Mouse (Mus musculus): Measurements from ENCODE around the gene Sdk1.

DNA sequence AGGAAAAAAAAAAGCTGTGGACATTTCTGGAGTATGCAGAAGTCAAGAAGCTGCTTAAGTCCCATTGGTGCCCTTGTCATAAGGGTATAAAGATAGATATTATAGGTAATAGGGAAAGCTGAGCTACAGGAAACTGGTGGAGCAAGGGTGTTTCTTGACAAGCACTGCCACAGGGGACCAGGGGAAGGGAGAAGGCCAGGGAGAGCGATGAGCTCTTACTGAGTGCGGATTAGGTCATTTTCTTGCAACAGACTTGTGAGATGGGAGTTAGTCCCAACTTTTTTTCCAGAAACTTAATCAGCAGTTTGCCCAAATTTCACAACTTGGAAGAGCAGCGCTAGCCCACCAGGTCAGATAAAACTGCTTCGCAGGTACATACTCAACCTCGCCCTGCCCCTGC is 1.9 kb upstream of the Sdk1 start:
- TF ChIP-seq CTCF (IDR thresholded peaks at IDR 0.05; ENCODE audit: insufficient read depth, low read depth, low read length) (no peak), POLR2A (IDR thresholded peaks at IDR 0.05; ENCODE audit: insufficient read depth, low read depth, low read length) (no peak)

Measured in olfactory bulb, adult 2 months (tissue).